Mouse (Mus musculus): Measurements from ENCODE around the gene Olfr1254. TPM values are rescaled to one million over a fixed set of nuclear protein-coding genes. Genes with fewer than 3 reads are reported as not detected.

Gene Olfr1254
- polyA plus RNA-seq (2014; fragmentation: Nextera tagmentation; extraction: Ambion mirVana) = not detected in 2 replicates

GRCm38 (mm10) chr2:89793519-89793918 is at the start of gene Olfr1254:
Gene Olfr1254 (minus strand): TSS chr2:89793619.
- Histone ChIP-seq H3K27ac (ENCODE audit: low read depth) (no peak within 1 kb of the TSS), H3K4me1 (replicated peaks; ENCODE audit: control insufficient read depth, insufficient read depth, low read length) (no peaks in the 10 kb centered on the region), H3K4me3 (ENCODE audit: low read depth, low read length) (no peak within 1 kb of the TSS), H3K4me2 (ENCODE audit: low read length) (no peak within 1 kb of the TSS), H3K9ac (ENCODE audit: low read length) (no peak within 1 kb of the TSS), H3K36me3 (ENCODE audit: control insufficient read depth, insufficient read depth, low read length) (no peaks in the 10 kb centered on the region), H3K27me3 (replicated peaks; ENCODE audit: control insufficient read depth, insufficient read depth, low read length) (no peaks in the 10 kb centered on the region), H3K9me3 (ENCODE audit: control insufficient read depth, low read length) (no peaks in the 10 kb centered on the region)
- no peak for DNase-seq (ENCODE audit: low spot score)
- no peak for ATAC-seq (replicated peaks; ENCODE audit: low FRiP score, low TSS enrichment, low read depth)

- no peak for DNase-seq (ENCODE audit: low spot score)
- WGBS = 40% methylated on average over 2 of the region's 2 CpGs
- no peak within 1 kb of the TSS for H3K4me2 ChIP-seq (ENCODE audit: low read length)
- no peaks in the 10 kb centered on the region for H3K9me3 ChIP-seq (ENCODE audit: control insufficient read depth, low read length)
- no peaks in the 10 kb centered on the region for H3K4me1 ChIP-seq (replicated peaks; ENCODE audit: control insufficient read depth, insufficient read depth, low read length)
- ATAC-seq (replicated peaks; ENCODE audit: low FRiP score, low TSS enrichment, low read depth) = no peak
- no peak within 1 kb of the TSS for H3K4me3 ChIP-seq (ENCODE audit: low read depth, low read length)
- no peak within 1 kb of the TSS for H3K9ac ChIP-seq (ENCODE audit: low read length)
- H3K27ac ChIP-seq (ENCODE audit: low read depth) = no peak within 1 kb of the TSS
- H3K36me3 ChIP-seq (ENCODE audit: control insufficient read depth, insufficient read depth, low read length) = no peaks in the 10 kb centered on the region
- H3K27me3 ChIP-seq (replicated peaks; ENCODE audit: control insufficient read depth, insufficient read depth, low read length) = no peaks in the 10 kb centered on the region
Measured at GRCm38 (mm10) chr2:89841455-89841854, 48.0 kb upstream of the Olfr1254 start, which contains the start of gene Olfr1256. Gene Olfr1256 (minus strand): TSS chr2:89841555.

- Histone ChIP-seq H3K27me3 (replicated peaks; ENCODE audit: control insufficient read depth, insufficient read depth, low read length) (no peaks in the 10 kb centered on the region), H3K9ac (ENCODE audit: low read length) (no peak overlapping the region), H3K27ac (ENCODE audit: low read depth) (no peak overlapping the region), H3K36me3 (ENCODE audit: control insufficient read depth, insufficient read depth, low read length) (no peaks in the 10 kb centered on the region), H3K4me2 (ENCODE audit: low read length) (no peak overlapping the region), H3K9me3 (ENCODE audit: control insufficient read depth, low read length) (no peaks in the 10 kb centered on the region), H3K4me1 (replicated peaks; ENCODE audit: control insufficient read depth, insufficient read depth, low read length) (no peaks in the 10 kb centered on the region), H3K4me3 (ENCODE audit: low read depth, low read length) (no peak overlapping the region)
- DNase-seq (ENCODE audit: low spot score) = no peak
- ATAC-seq (replicated peaks; ENCODE audit: low FRiP score, low TSS enrichment, low read depth) = no peak
- WGBS = 79% methylated on average over 1 of the region's 1 CpGs
Measured at GRCm38 (mm10) chr2:89820216-89820615, 26.8 kb upstream of the Olfr1254 start.

- Histone ChIP-seq H3K9me3 (ENCODE audit: control insufficient read depth, low read length) (no peaks in the 10 kb centered on the region), H3K9ac (ENCODE audit: low read length) (no peak within 1 kb of the TSS), H3K27ac (ENCODE audit: low read depth) (no peak within 1 kb of the TSS), H3K4me2 (ENCODE audit: low read length) (no peak within 1 kb of the TSS), H3K36me3 (ENCODE audit: control insufficient read depth, insufficient read depth, low read length) (no peaks in the 10 kb centered on the region), H3K27me3 (replicated peaks; ENCODE audit: control insufficient read depth, insufficient read depth, low read length) (no peaks in the 10 kb centered on the region), H3K4me3 (ENCODE audit: low read depth, low read length) (no peak within 1 kb of the TSS), H3K4me1 (replicated peaks; ENCODE audit: control insufficient read depth, insufficient read depth, low read length) (no peaks in the 10 kb centered on the region)
- WGBS = 81% methylated on average over 3 of the region's 3 CpGs
- no peak for ATAC-seq (replicated peaks; ENCODE audit: low FRiP score, low TSS enrichment, low read depth)
- no peak for DNase-seq (ENCODE audit: low spot score)
Measured at GRCm38 (mm10) chr2:89811751-89812150, 18.3 kb upstream of the Olfr1254 start, which contains the start of gene Olfr1255. Gene Olfr1255 (plus strand): TSS chr2:89812051.

GRCm38 (mm10) chr2:89810751-89811150 is 17.3 kb upstream of the Olfr1254 start:
- no peak for ATAC-seq (replicated peaks; ENCODE audit: low FRiP score, low TSS enrichment, low read depth)
- Histone ChIP-seq H3K4me3 (ENCODE audit: low read depth, low read length) (no peak overlapping the region), H3K9ac (ENCODE audit: low read length) (no peak overlapping the region), H3K27me3 (replicated peaks; ENCODE audit: control insufficient read depth, insufficient read depth, low read length) (no peaks in the 10 kb centered on the region), H3K36me3 (ENCODE audit: control insufficient read depth, insufficient read depth, low read length) (no peaks in the 10 kb centered on the region), H3K4me2 (ENCODE audit: low read length) (no peak overlapping the region), H3K27ac (ENCODE audit: low read depth) (no peak overlapping the region), H3K9me3 (ENCODE audit: control insufficient read depth, low read length) (no peaks in the 10 kb centered on the region), H3K4me1 (replicated peaks; ENCODE audit: control insufficient read depth, insufficient read depth, low read length) (no peaks in the 10 kb centered on the region)
- 82% methylated on average over 2 of the region's 2 CpGs for WGBS
- no peak for DNase-seq (ENCODE audit: low spot score)

GRCm38 (mm10) chr2:89799583-89799982 is 6.2 kb upstream of the Olfr1254 start:
- Histone ChIP-seq H3K9me3 (ENCODE audit: control insufficient read depth, low read length) (no peaks in the 10 kb centered on the region), H3K9ac (ENCODE audit: low read length) (no peak overlapping the region), H3K27me3 (replicated peaks; ENCODE audit: control insufficient read depth, insufficient read depth, low read length) (no peaks in the 10 kb centered on the region), H3K4me1 (replicated peaks; ENCODE audit: control insufficient read depth, insufficient read depth, low read length) (no peaks in the 10 kb centered on the region), H3K4me2 (ENCODE audit: low read length) (no peak overlapping the region), H3K36me3 (ENCODE audit: control insufficient read depth, insufficient read depth, low read length) (no peaks in the 10 kb centered on the region), H3K27ac (ENCODE audit: low read depth) (no peak overlapping the region), H3K4me3 (ENCODE audit: low read depth, low read length) (no peak overlapping the region)
- ATAC-seq (replicated peaks; ENCODE audit: low FRiP score, low TSS enrichment, low read depth) (no peak), DNase-seq (ENCODE audit: low spot score) (no peak)
- 92% methylated on average over 3 of the region's 3 CpGs for WGBS

- no peaks in the 10 kb centered on the region for H3K27me3 ChIP-seq (replicated peaks; ENCODE audit: control insufficient read depth, insufficient read depth, low read length)
- H3K4me1 ChIP-seq (replicated peaks; ENCODE audit: control insufficient read depth, insufficient read depth, low read length) = no peaks in the 10 kb centered on the region
- DNase-seq (ENCODE audit: low spot score) = no peak
- H3K9ac ChIP-seq (ENCODE audit: low read length) = no peak within 1 kb of the TSS
- no peak within 1 kb of the TSS for H3K27ac ChIP-seq (ENCODE audit: low read depth)
- no peak for ATAC-seq (replicated peaks; ENCODE audit: low FRiP score, low TSS enrichment, low read depth)
- no peak within 1 kb of the TSS for H3K4me2 ChIP-seq (ENCODE audit: low read length)
- H3K4me3 ChIP-seq (ENCODE audit: low read depth, low read length) = no peak within 1 kb of the TSS
- no peaks in the 10 kb centered on the region for H3K36me3 ChIP-seq (ENCODE audit: control insufficient read depth, insufficient read depth, low read length)
- WGBS = 86% methylated on average over 1 of the region's 1 CpGs
- no peaks in the 10 kb centered on the region for H3K9me3 ChIP-seq (ENCODE audit: control insufficient read depth, low read length)
Measured at GRCm38 (mm10) chr2:89756990-89757389, 36.4 kb downstream of the Olfr1254 start, which contains the start of gene Olfr1253. Gene Olfr1253 (minus strand): TSS chr2:89757090.

Other genes with a start within 250 kb of the Olfr1254 start
- gene Olfr1245, start 215.2 kb downstream of the Olfr1254 start, polyA plus RNA-seq (2014; fragmentation: Nextera tagmentation; extraction: Ambion mirVana) = not detected in 2 replicates
- gene Olfr1246, start 200.5 kb downstream of the Olfr1254 start, polyA plus RNA-seq (2014; fragmentation: Nextera tagmentation; extraction: Ambion mirVana) = not detected in 2 replicates
- not detected in 2 replicates for gene Olfr1247, start 179.5 kb downstream of the Olfr1254 start, polyA plus RNA-seq (2014; fragmentation: Nextera tagmentation; extraction: Ambion mirVana)
- not detected in 2 replicates for gene Olfr1248, start 175.4 kb downstream of the Olfr1254 start, polyA plus RNA-seq (2014; fragmentation: Nextera tagmentation; extraction: Ambion mirVana)
- gene Olfr1249, start 158.6 kb downstream of the Olfr1254 start, polyA plus RNA-seq (2014; fragmentation: Nextera tagmentation; extraction: Ambion mirVana) = not detected in 2 replicates
- not detected in 2 replicates for gene Olfr1250, start 132.2 kb downstream of the Olfr1254 start, polyA plus RNA-seq (2014; fragmentation: Nextera tagmentation; extraction: Ambion mirVana)
- not detected in 2 replicates for gene Olfr1251, start 121.7 kb downstream of the Olfr1254 start, polyA plus RNA-seq (2014; fragmentation: Nextera tagmentation; extraction: Ambion mirVana)
- gene Olfr1252, start 68.6 kb downstream of the Olfr1254 start, polyA plus RNA-seq (2014; fragmentation: Nextera tagmentation; extraction: Ambion mirVana) = not detected in 2 replicates
- gene Olfr1253, start 36.5 kb downstream of the Olfr1254 start, polyA plus RNA-seq (2014; fragmentation: Nextera tagmentation; extraction: Ambion mirVana) = not detected in 2 replicates
- gene Olfr1255, start 18.4 kb upstream of the Olfr1254 start, polyA plus RNA-seq (2014; fragmentation: Nextera tagmentation; extraction: Ambion mirVana) = not detected in 2 replicates
- not detected in 2 replicates for gene Olfr1256, start 47.9 kb upstream of the Olfr1254 start, polyA plus RNA-seq (2014; fragmentation: Nextera tagmentation; extraction: Ambion mirVana)
- not detected in 2 replicates for gene Olfr48, start 54.6 kb upstream of the Olfr1254 start, polyA plus RNA-seq (2014; fragmentation: Nextera tagmentation; extraction: Ambion mirVana)
- gene Olfr1257, start 84.8 kb upstream of the Olfr1254 start, polyA plus RNA-seq (2014; fragmentation: Nextera tagmentation; extraction: Ambion mirVana) = 0.17 TPM in 1 of 2 replicates, not detected in the other
- not detected in 2 replicates for gene Olfr1258, start 133.7 kb upstream of the Olfr1254 start, polyA plus RNA-seq (2014; fragmentation: Nextera tagmentation; extraction: Ambion mirVana)
- not detected in 2 replicates for gene Olfr1259, start 155.0 kb upstream of the Olfr1254 start, polyA plus RNA-seq (2014; fragmentation: Nextera tagmentation; extraction: Ambion mirVana)
- gene Olfr1260, start 180.7 kb upstream of the Olfr1254 start, polyA plus RNA-seq (2014; fragmentation: Nextera tagmentation; extraction: Ambion mirVana) = not detected in 2 replicates
- gene Olfr1261, start 197.6 kb upstream of the Olfr1254 start, polyA plus RNA-seq (2014; fragmentation: Nextera tagmentation; extraction: Ambion mirVana) = not detected in 2 replicates
- not detected in 2 replicates for gene Olfr1262, start 206.5 kb upstream of the Olfr1254 start, polyA plus RNA-seq (2014; fragmentation: Nextera tagmentation; extraction: Ambion mirVana)
- not detected in 2 replicates for gene Olfr1263, start 218.5 kb upstream of the Olfr1254 start, polyA plus RNA-seq (2014; fragmentation: Nextera tagmentation; extraction: Ambion mirVana)
- not detected in 2 replicates for gene Olfr1264, start 232.0 kb upstream of the Olfr1254 start, polyA plus RNA-seq (2014; fragmentation: Nextera tagmentation; extraction: Ambion mirVana)
- gene Olfr1265, start 241.7 kb upstream of the Olfr1254 start, polyA plus RNA-seq (2014; fragmentation: Nextera tagmentation; extraction: Ambion mirVana) = not detected in 2 replicates

Measured in intestine, embryonic 14.5 days (tissue).